Mouse (Mus musculus) limb, embryonic 11.5 days (tissue): ENCODE data around the gene Pitpnb. TPM values are rescaled to one million over a fixed set of nuclear protein-coding genes. Genes with fewer than 3 reads are reported as not detected.

Experiments used
- ATAC-seq: fragments of 200-750 bp; cut with Nextera tagmentation; 2 replicates; pipeline ENCODE4 v1.8.0; 2017; ENCODE audit warnings: low read depth; ENCODE audit not compliant: insufficient number of reproducible peaks, low FRiP score, low TSS enrichment
- DNase-seq: peaks from one replicate; pipeline ENCODE4 v3.0.0-alpha.2; 2015; ENCODE audit warnings: low spot score
- H3K27ac ChIP-seq: fragments of 300-500 bp; sonication (generic); replicated peaks from 2 replicates; pipeline ENCODE4 v1.5.1; 2014; ENCODE audit warnings: low read depth, mild to moderate bottlenecking, low read length
- H3K27me3 ChIP-seq: fragments of 300-500 bp; sonication (generic); 2 replicates; pipeline ENCODE4 v1.6.1; 2014; ENCODE audit warnings: mild to moderate bottlenecking, low read length, mixed read lengths; ENCODE audit not compliant: control insufficient read depth, insufficient read depth
- H3K36me3 ChIP-seq: fragments of 300-500 bp; sonication (generic); 2 replicates; pipeline ENCODE4 v1.6.1; 2014; ENCODE audit warnings: mild to moderate bottlenecking, low read length, moderate library complexity, mixed read lengths; ENCODE audit not compliant: control insufficient read depth, insufficient read depth
- H3K4me1 ChIP-seq: fragments of 300-500 bp; sonication (generic); 2 replicates; pipeline ENCODE4 v1.6.1; 2014; ENCODE audit warnings: low read length, mixed read lengths; ENCODE audit not compliant: control insufficient read depth, insufficient read depth
- H3K4me2 ChIP-seq: fragments of 300-500 bp; sonication (generic); 2 replicates; pipeline ENCODE4 v1.6.1; 2014; ENCODE audit warnings: low read depth, mild to moderate bottlenecking, moderate library complexity; ENCODE audit not compliant: severe bottlenecking
- H3K4me3 ChIP-seq: fragments of 300-500 bp; sonication (generic); 2 replicates; pipeline ENCODE4 v1.5.1; 2014; ENCODE audit warnings: low read depth, low read length
- H3K9ac ChIP-seq: fragments of 300-500 bp; sonication (generic); 2 replicates; pipeline ENCODE4 v1.6.1; 2014; ENCODE audit warnings: mild to moderate bottlenecking, low read length
- H3K9me3 ChIP-seq: fragments of 300-500 bp; sonication (generic); 2 replicates; pipeline ENCODE4 v1.6.1; 2016; ENCODE audit warnings: low read length; ENCODE audit not compliant: control insufficient read depth
- WGBS: fragments of 180-500 bp; shearing (Covaris S2); extraction: QIAGEN DNeasy Blood & Tissue Kit; methylation state at CpG from one replicate; pipeline ENCODE4 v1.1.7; 2014; 5-methylcytosine and 5-hydroxymethylcytosine counted together
- polyA plus RNA-seq: library from polyadenylated mRNA; unstranded; fragments of >200 nt; fragmentation: Nextera tagmentation; extraction: Ambion mirVana; gene quantifications from 2 replicates; pipeline ENCODE4 v1.2.1, GENCODE M21; 2014

Gene Pitpnb
- polyA plus RNA-seq, 1 experiment from 2014 or later: 131 TPM

DNA sequence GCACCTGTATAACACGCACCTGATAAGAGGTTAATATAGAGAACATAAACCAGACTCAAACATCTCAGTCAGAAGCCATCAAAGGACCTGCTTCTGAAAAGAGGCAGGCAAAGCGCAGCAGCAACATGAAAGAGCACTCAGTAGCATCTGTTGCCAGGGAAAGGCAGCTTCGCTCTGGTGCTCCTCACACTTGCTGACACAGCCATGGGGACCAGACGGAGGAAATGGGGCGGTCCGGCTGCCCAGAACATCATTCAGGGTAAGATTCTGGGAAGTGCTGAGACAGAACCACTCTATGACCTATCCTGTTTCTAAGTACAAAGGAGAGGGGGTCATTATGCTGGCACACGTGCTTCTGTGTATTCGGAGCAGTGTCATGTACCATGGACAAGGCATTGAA lies 29.8 kb upstream of the Pitpnb start:
- no peak for DNase-seq
- Histone ChIP-seq H3K27ac (no peak overlapping the region), H3K9me3 (no peaks in the 10 kb centered on the region), H3K9ac (no peak overlapping the region), H3K4me3 (no peak overlapping the region), H3K4me2 (no peak overlapping the region), H3K4me1 (no peaks in the 10 kb centered on the region), H3K27me3 (no peaks in the 10 kb centered on the region), H3K36me3 (no peaks in the 10 kb centered on the region)
- no peak for ATAC-seq
- WGBS: 71% methylated on average over 8 of the region's 8 CpGs

DNA sequence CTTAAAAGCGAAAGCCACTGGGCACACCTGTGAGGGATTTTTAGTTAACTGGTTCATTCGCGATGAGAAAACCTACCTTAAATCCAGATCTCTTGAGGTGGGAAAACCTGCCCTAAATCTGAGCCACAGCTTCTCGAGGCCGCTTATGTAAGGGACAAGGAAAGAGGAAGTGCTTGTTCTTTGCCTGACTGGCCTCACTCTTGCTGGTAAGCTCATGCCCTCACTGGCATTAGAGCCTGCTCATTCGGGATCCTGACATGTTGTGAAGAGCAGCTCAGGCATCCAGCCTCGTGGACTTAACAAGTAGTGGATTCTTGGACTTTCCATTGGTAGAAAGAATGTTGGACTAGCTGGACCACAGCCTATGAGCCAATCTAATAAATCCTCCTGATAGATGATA lies 28.8 kb upstream of the Pitpnb start:
- Histone ChIP-seq H3K4me1 (no peaks in the 10 kb centered on the region), H3K9ac (no peak overlapping the region), H3K27me3 (no peaks in the 10 kb centered on the region), H3K27ac (no peak overlapping the region), H3K4me2 (no peak overlapping the region), H3K9me3 (no peaks in the 10 kb centered on the region), H3K4me3 (no peak overlapping the region), H3K36me3 (no peaks in the 10 kb centered on the region)
- ATAC-seq (no peak), DNase-seq (no peak)
- WGBS: 78% methylated on average over 7 of the region's 7 CpGs

DNA sequence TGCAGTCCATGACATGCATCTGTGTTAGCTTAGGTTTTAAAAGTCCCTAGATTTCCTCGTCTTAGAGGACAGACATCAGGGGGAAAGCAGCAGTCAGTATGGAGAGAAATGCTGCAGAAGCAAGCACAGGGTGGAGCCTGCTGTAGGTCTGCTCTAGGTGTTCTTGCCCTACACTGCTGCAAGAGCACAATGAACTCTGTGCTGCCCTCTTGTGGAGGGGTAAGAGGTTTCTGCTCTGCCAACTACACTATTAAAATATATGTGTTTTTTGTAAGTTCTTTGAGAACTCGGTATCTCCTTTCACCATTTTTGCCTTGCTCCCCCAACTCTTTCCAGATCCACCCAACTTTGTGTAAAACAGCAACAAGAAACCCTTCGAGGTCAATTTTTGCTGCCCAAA lies 25.8 kb upstream of the Pitpnb start:
- H3K9me3 ChIP-seq: no peaks in the 10 kb centered on the region
- H3K4me1 ChIP-seq: no peaks in the 10 kb centered on the region
- ATAC-seq: no peak
- H3K27ac ChIP-seq: no peak overlapping the region
- no peak overlapping the region for H3K4me3 ChIP-seq
- H3K27me3 ChIP-seq: no peaks in the 10 kb centered on the region
- no peaks in the 10 kb centered on the region for H3K36me3 ChIP-seq
- no peak for DNase-seq
- no peak overlapping the region for H3K4me2 ChIP-seq
- H3K9ac ChIP-seq: no peak overlapping the region
- WGBS: 89% methylated on average over 3 of the region's 3 CpGs

DNA sequence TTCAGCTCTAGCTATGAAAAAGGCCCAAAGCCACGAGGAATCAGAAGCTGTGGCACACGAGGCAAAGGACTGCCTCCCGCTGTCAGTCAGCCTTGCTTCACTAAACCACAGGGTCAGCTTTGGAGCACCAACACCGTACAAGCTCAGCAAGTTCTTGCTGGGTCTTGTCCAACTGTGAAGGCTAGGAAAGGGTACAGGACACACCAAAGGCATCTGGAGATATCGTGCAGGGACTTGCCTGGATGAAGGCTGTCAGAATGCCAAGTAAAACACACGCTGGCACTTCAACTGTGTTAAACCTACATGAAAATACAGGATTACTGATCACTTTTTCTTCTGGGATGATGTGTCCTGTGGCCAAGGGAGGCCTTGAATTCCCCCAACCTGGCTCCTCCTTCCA lies 20.4 kb upstream of the Pitpnb start:
- WGBS: 82% methylated on average over 6 of the region's 6 CpGs

DNA sequence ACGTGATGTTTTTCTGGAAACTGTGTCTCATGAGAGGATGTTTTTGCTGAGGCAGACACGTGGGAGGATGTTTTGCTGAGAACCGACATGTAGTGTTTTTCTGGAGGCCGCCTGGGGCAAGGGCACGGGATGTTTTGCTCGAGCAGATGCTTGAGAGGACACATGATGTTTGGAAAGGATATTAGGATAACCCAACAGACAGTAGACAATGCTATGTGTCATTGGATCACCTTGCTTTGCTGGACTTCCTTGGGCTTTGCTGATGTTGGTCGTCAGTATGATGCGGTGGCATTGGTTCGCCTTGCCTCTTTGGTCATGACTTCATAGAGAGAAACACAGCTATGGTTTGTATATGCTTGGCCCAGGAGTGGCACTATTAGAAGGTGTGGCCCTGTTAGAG lies 16.7 kb upstream of the Pitpnb start:
- DNase-seq (no peak), ATAC-seq (no peak)
- no peak overlapping the region for H3K27ac ChIP-seq
- no peak overlapping the region for H3K4me2 ChIP-seq
- 90% methylated on average over 9 of the region's 9 CpGs for WGBS
- no peak overlapping the region for H3K9ac ChIP-seq
- H3K4me1 ChIP-seq: no peaks in the 10 kb centered on the region
- H3K9me3 ChIP-seq: no peaks in the 10 kb centered on the region
- no peak overlapping the region for H3K4me3 ChIP-seq
- no peaks in the 10 kb centered on the region for H3K27me3 ChIP-seq
- H3K36me3 ChIP-seq: no peaks in the 10 kb centered on the region

More for the DNA sequence above, 20.4 kb upstream of the Pitpnb start:
- Histone ChIP-seq H3K27ac (no peak overlapping the region), H3K9me3 (no peaks in the 10 kb centered on the region), H3K4me2 (no peak overlapping the region), H3K4me1 (no peaks in the 10 kb centered on the region), H3K9ac (no peak overlapping the region), H3K4me3 (no peak overlapping the region), H3K27me3 (no peaks in the 10 kb centered on the region), H3K36me3 (no peaks in the 10 kb centered on the region)
- ATAC-seq: no peak
- no peak for DNase-seq

DNA sequence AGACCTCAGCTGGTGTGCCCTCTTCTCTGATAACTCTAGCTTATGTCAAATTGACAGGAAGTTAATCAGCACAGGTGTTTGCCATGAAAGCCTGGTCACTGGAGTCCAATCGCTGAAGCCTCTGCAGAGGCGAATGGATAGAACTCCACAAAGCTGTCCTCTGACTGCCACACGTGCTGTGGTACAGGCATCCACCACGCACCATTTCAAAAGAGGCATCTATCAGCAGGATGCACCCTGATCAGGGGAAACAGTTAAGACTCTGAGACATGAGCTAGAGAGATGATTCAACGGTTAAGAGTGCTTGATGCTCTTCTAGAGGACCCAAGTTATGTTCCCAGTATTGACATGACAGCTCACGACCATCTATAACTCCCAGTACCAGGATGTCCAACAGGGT lies 15.5 kb upstream of the Pitpnb start:
- ATAC-seq (no peak), DNase-seq (no peak)
- Histone ChIP-seq H3K9me3 (no peaks in the 10 kb centered on the region), H3K4me3 (no peak overlapping the region), H3K27ac (no peak overlapping the region), H3K36me3 (no peaks in the 10 kb centered on the region), H3K9ac (no peak overlapping the region), H3K4me2 (no peak overlapping the region), H3K27me3 (no peaks in the 10 kb centered on the region), H3K4me1 (no peaks in the 10 kb centered on the region)
- WGBS: 90% methylated on average over 6 of the region's 6 CpGs

DNA sequence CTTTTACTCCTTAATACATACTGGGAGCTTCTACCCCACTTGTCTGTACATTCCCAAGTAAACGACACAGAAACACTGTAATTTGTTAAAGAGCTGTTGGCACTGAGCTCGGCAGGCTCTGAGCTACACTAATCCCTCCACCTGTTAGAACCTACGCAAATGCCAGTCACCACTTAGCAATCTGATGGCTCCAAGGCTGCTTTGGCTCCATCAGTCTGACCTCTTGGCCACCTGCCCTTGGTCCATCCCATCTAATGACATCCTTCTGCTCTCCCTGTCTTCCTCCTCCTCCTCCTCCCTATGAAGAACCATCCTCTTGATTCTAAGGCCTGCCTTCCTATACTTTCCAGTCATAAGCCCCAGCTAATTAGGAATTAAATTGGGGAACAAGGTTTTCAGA lies 13.0 kb upstream of the Pitpnb start:
- 68% methylated on average over 3 of the region's 3 CpGs for WGBS
- no peaks in the 10 kb centered on the region for H3K36me3 ChIP-seq

DNA sequence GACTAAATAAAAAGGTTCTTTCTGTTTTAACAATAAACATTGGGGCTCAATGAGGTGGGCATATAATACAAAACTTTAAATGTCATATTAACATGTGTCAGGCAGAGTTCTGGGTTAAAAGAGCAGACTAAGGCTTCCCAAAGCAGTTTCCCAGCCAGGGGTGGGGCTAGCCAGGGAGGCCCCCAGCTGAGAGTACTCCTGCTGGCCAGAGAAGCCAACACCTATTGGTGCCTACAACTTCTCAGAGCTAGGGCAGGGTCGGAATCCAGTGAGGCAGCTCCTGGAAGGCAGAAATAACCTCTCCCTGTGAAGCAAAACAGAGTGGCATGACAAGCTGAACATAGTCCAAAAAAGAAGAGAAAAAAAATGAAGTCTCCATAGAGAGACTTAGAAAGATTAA lies 11.6 kb upstream of the Pitpnb start:
- H3K9me3 ChIP-seq: no peaks in the 10 kb centered on the region
- ATAC-seq (no peak), DNase-seq (no peak)
- WGBS: 73% methylated on average over 1 of the region's 1 CpGs
- no peaks in the 10 kb centered on the region for H3K27me3 ChIP-seq
- H3K4me3 ChIP-seq: no peak overlapping the region
- no peak overlapping the region for H3K4me2 ChIP-seq
- no peaks in the 10 kb centered on the region for H3K36me3 ChIP-seq
- no peaks in the 10 kb centered on the region for H3K4me1 ChIP-seq
- no peak overlapping the region for H3K9ac ChIP-seq
- no peak overlapping the region for H3K27ac ChIP-seq

More for the DNA sequence above, 13.0 kb upstream of the Pitpnb start:
- Histone ChIP-seq H3K9ac (no peak overlapping the region), H3K27me3 (no peaks in the 10 kb centered on the region), H3K4me2 (no peak overlapping the region), H3K27ac (no peak overlapping the region), H3K4me3 (no peak overlapping the region), H3K4me1 (no peaks in the 10 kb centered on the region), H3K9me3 (no peaks in the 10 kb centered on the region)
- ATAC-seq (no peak), DNase-seq (no peak)

DNA sequence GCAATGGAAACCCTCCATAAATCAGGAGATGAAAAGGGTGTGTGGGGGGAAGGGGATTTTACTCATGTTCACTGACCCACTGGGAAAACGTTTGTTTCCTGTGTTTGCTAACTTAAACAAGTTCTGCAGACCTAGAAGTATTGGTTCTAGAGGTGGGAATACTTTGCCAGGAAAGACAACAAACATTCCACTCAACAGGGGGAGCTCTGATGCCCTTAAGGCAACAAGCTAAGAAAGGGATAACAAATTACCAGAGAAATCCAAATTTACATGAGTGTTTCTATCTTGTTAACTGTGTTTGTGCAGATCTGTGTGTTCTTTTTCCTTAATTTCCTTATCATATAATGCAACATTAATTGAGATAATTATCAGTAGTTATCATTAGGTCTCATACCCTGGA lies 4.8 kb upstream of the Pitpnb start:
- Histone ChIP-seq H3K4me2 (no peak overlapping the region), H3K36me3 (no peaks in the 10 kb centered on the region), H3K4me3 (no peak overlapping the region), H3K9ac (no peak overlapping the region), H3K4me1 (no peaks in the 10 kb centered on the region), H3K27ac (no peak overlapping the region), H3K9me3 (no peaks in the 10 kb centered on the region), H3K27me3 (no peaks in the 10 kb centered on the region)
- DNase-seq: no peak
- 19% methylated on average over 1 of the region's 1 CpGs for WGBS
- no peak for ATAC-seq
